In genomic region chr7:28179741-28180377, GRCm38 (mm10) we compare ENCODE assay signal across 8 mouse cellular contexts. TPM values are rescaled to one million over a fixed set of nuclear protein-coding genes. Genes with fewer than 3 reads are reported as not detected.
DNase-seq lines count a peak whose midpoint lies in the region; ATAC-seq and TF ChIP-seq lines count a peak whose summit lies in the region.

No protein-coding gene starts in this region.

- H3K4me2 ChIP-seq in lung, postnatal 0 days (replicated peaks; ENCODE audit: low read depth, low read length): peak overlapping the region; percentile 99

- TF ChIP-seq CTCF in lung, postnatal 0 days (IDR thresholded peaks at IDR 0.05): no peak

- H3K4me3 ChIP-seq in hindbrain, embryonic 10.5 days: peak overlapping the region; percentile 93
- peak overlapping the region; percentile 100 for H3K4me3 ChIP-seq in lung, postnatal 0 days (ENCODE audit: low read depth, low read length)

- TF ChIP-seq EP300 in lung, postnatal 0 days (IDR thresholded peaks at IDR 0.05): no peak

- DNase-seq in MN1 (ENCODE audit: low spot score): peak; percentile 96
- peak; percentile 94 for DNase-seq in cerebellum, adult 9-10 months
- DNase-seq in hindbrain, embryonic 10.5 days (ENCODE audit: low spot score): peak; percentile 96
- peak; percentile 97 for DNase-seq in layer of hippocampus, adult 9-11 months
- DNase-seq in lung, postnatal 0 days (ENCODE audit: low spot score): peak; percentile 99
- peak; percentile 86 for DNase-seq in ovary, postnatal 14 days (ENCODE audit: low spot score)
- peak; percentile 93 for DNase-seq in thymus, postnatal 14 days

- WGBS in hindbrain, embryonic 10.5 days: under 1% methylated on average over 53 of the region's 56 CpGs
- under 1% methylated on average over 36 of the region's 56 CpGs for WGBS in lung, postnatal 0 days

- H3K27me3 ChIP-seq in hindbrain, embryonic 10.5 days (ENCODE audit: insufficient read depth, poor library complexity, severe bottlenecking): no peaks in the 10 kb centered on the region
- H3K27me3 ChIP-seq in lung, postnatal 0 days (replicated peaks; ENCODE audit: insufficient read depth, low read length): no peaks in the 10 kb centered on the region

- ATAC-seq in frontal cortex, adult (ENCODE audit: low TSS enrichment): peak; percentile 92
- ATAC-seq in lung, postnatal 0 days: peak; percentile 96

- H3K4me1 ChIP-seq in hindbrain, embryonic 10.5 days (replicated peaks): peaks cover 22% of the 10 kb centered on the region
- no peaks in the 10 kb centered on the region for H3K4me1 ChIP-seq in lung, postnatal 0 days (ENCODE audit: insufficient read depth, low read depth, low read length)

- peak overlapping the region; percentile 99 for H3K27ac ChIP-seq in hindbrain, embryonic 10.5 days
- H3K27ac ChIP-seq in lung, postnatal 0 days (ENCODE audit: low read length): peak overlapping the region; percentile 88

- peaks cover 79% of the 10 kb centered on the region for H3K36me3 ChIP-seq in hindbrain, embryonic 10.5 days
- H3K36me3 ChIP-seq in lung, postnatal 0 days (ENCODE audit: insufficient read depth, low read length): peaks cover 34% of the 10 kb centered on the region

- H3K9me3 ChIP-seq in hindbrain, embryonic 10.5 days: 0 out of 2 replicates have a peak, but pooled peaks cover 4% of the 10 kb centered on the region
- H3K9me3 ChIP-seq in lung, postnatal 0 days (ENCODE audit: low read length): no peaks in the 10 kb centered on the region

- H3K9ac ChIP-seq in lung, postnatal 0 days (replicated peaks; ENCODE audit: low read depth): peak overlapping the region; percentile 84

RNA-seq across cellular contexts. Expression of gene Dyrk1b, which starts 0.6 kb away (rescaled TPM):
- polyA plus RNA-seq in hindbrain, embryonic 10.5 days (2016; fragmentation: Nextera tagmentation; extraction: Ambion mirVana): 16.2 and 23.4 TPM in 2 replicates
- polyA plus RNA-seq in lung, postnatal 0 days (2015; fragmentation: Nextera tagmentation; extraction: Ambion mirVana): 11.6 and 12.2 TPM in 2 replicates

RNA-seq across cellular contexts. Expression of gene Fbl, which starts 10.3 kb away (rescaled TPM):
- polyA plus RNA-seq in hindbrain, embryonic 10.5 days (2016; fragmentation: Nextera tagmentation; extraction: Ambion mirVana): 123 and 147 TPM in 2 replicates
- 36.1 and 37.2 TPM in 2 replicates for polyA plus RNA-seq in lung, postnatal 0 days (2015; fragmentation: Nextera tagmentation; extraction: Ambion mirVana)

RNA-seq across cellular contexts. Expression of gene 9530053A07Rik, which starts 50.6 kb away (rescaled TPM):
- polyA plus RNA-seq in hindbrain, embryonic 10.5 days (2016; fragmentation: Nextera tagmentation; extraction: Ambion mirVana): 0.09 and 0.13 TPM in 2 replicates
- polyA plus RNA-seq in lung, postnatal 0 days (2015; fragmentation: Nextera tagmentation; extraction: Ambion mirVana): 0.50 and 0.51 TPM in 2 replicates

Comparison
In these comparisons a context has a peak if more than half of its experiments do, and no peak if none do; other contexts are left out.
1. Peak in every context shown above with its lines: DNase-seq, ATAC-seq, H3K4me3 ChIP-seq and H3K27ac ChIP-seq.